ENCODE assay signal across 9 mouse cellular contexts in genomic region chr7:16959539-16960187, GRCm38 (mm10). TPM values are rescaled to one million over a fixed set of nuclear protein-coding genes. Genes with fewer than 3 reads are reported as not detected.
A peak's percentile ranks its signal among the peaks of the same experiment; 100 is the strongest.
DNase-seq lines count a peak whose midpoint lies in the region; ATAC-seq and TF ChIP-seq lines count a peak whose summit lies in the region.
"Had no signal": no experiment of that assay in that cellular context is flagged by ENCODE, and none has a peak within 500 bp of the region (broad histone marks: within the 10 kb centered on the region; RNA-seq: fewer than 3 reads in every experiment).

Gene Pnmal1 (plus strand): TSS chr7:16959679.

- no peaks in the 10 kb centered on the region for H3K27me3 ChIP-seq in kidney, postnatal 0 days (ENCODE audit: insufficient read depth, low read length)

- H3K4me3 ChIP-seq in kidney, postnatal 0 days (replicated peaks; ENCODE audit: low read depth, low read length) = no peak within 1 kb of the TSS

- TF ChIP-seq CTCF in kidney, postnatal 0 days (IDR thresholded peaks at IDR 0.05; ENCODE audit: low read depth) = no peak

- no peak within 1 kb of the TSS for H3K27ac ChIP-seq in kidney, postnatal 0 days

- no peaks in the 10 kb centered on the region for H3K9me3 ChIP-seq in kidney, postnatal 0 days (replicated peaks; ENCODE audit: low read length)

- H3K36me3 ChIP-seq in kidney, postnatal 0 days (ENCODE audit: insufficient read depth, low read length) = no peaks in the 10 kb centered on the region

- 12% methylated on average over 17 of the region's 17 CpGs for WGBS in kidney, postnatal 0 days

- H3K9ac ChIP-seq in kidney, postnatal 0 days (ENCODE audit: low read depth, low read length) = no peak within 1 kb of the TSS

- peak; percentile 75 for DNase-seq in kidney, postnatal 0 days (ENCODE audit: low spot score)
- no peak for DNase-seq in kidney, adult 8-10 months
- DNase-seq in cerebellum, adult 8-10 months = peak; percentile 82
- peak; percentile 89 for DNase-seq in forelimb bud, embryonic 11.5 days (ENCODE audit: low read depth, low spot score)
- peak; percentile 77 to 85 for DNase-seq in layer of hippocampus, postnatal 25 days (ENCODE audit: extremely low spot score in 1 of 2, low spot score in 1 of 2)
- DNase-seq in neural tube, embryonic 10.5 days (ENCODE audit: extremely low spot score, low spot score) = peak; percentile 90
- DNase-seq in gastrocnemius, postnatal 4 days (ENCODE audit: low spot score in 2 of 2) = no peak

- H3K4me2 ChIP-seq in kidney, postnatal 0 days (ENCODE audit: low read length) = no peak within 1 kb of the TSS

- H3K4me1 ChIP-seq in kidney, postnatal 0 days (replicated peaks; ENCODE audit: insufficient read depth, low read length) = no peaks in the 10 kb centered on the region

- ATAC-seq in kidney, postnatal 0 days (replicated peaks; ENCODE audit: low FRiP score, low read depth) = peak; percentile 74
- no peak for ATAC-seq in megakaryocyte-erythroid progenitor cell, adult 5-6 weeks (replicated peaks; ENCODE audit: low FRiP score, low TSS enrichment, poor library complexity, severe bottlenecking)

RNA-seq across cellular contexts. Expression of gene Pnmal1, which starts in this region (rescaled TPM):
- 0.28 and 0.33 TPM in 2 replicates for polyA plus RNA-seq in kidney, postnatal 0 days (2015; fragmentation: Nextera tagmentation; extraction: Ambion mirVana)
- 100 to 1,000 TPM; 104 to 117 TPM for total RNA-seq in layer of hippocampus, postnatal 25 days (2021)
- not detected in 2 replicates for total RNA-seq in megakaryocyte-erythroid progenitor cell, adult 5-6 weeks (2014; fragmentation: Nextera tagmentation)
- not detected in 2 replicates for total RNA-seq in megakaryocyte-erythroid progenitor cell, adult 5-6 weeks (2017)
- under 1 TPM in 1 of 2 experiments, not detected in 1; 0.16 TPM for total RNA-seq in gastrocnemius, postnatal 4 days (2021)
- total RNA-seq: hematopoietic stem cell, adult 5-6 weeks had no signal

Comparison
In these comparisons a context has a peak if more than half of its experiments do, and no peak if none do; other contexts are left out.
1. RNA of gene Pnmal1 (total RNA-seq): 104 to 117 TPM in layer of hippocampus, postnatal 25 days; 0.16 TPM in gastrocnemius, postnatal 4 days and not detected in megakaryocyte-erythroid progenitor cell, adult 5-6 weeks; every median in the first group is over 10 times any median in the second.
2. Peak in DNase-seq and ATAC-seq in kidney, postnatal 0 days; RNA of the gene not detected or under 1 TPM.
3. DNase-seq: peak in cerebellum, adult 8-10 months (single experiment), forelimb bud, embryonic 11.5 days (single experiment), layer of hippocampus, postnatal 25 days (2 of 2) and neural tube, embryonic 10.5 days (single experiment); none in kidney, adult 8-10 months (0 of 2) and gastrocnemius, postnatal 4 days (0 of 2).